ENCODE assay signal across 8 mouse cellular contexts in genomic region chr7:34232785-34233725, GRCm38 (mm10). TPM values are rescaled to one million over a fixed set of nuclear protein-coding genes. Genes with fewer than 3 reads are reported as not detected.
DNase-seq lines count a peak whose midpoint lies in the region; ATAC-seq and TF ChIP-seq lines count a peak whose summit lies in the region.

No protein-coding gene starts in this region.

- peak overlapping the region; percentile 64 for H3K4me3 ChIP-seq in heart, embryonic 10.5 days
- peak overlapping the region; percentile 30 for H3K4me3 ChIP-seq in C2C12 (ENCODE audit: insufficient read depth, poor library complexity, severe bottlenecking)
- peak overlapping the region; percentile 43 for H3K4me3 ChIP-seq in forebrain, embryonic 11.5 days (ENCODE audit: low read depth, low read length)
- H3K4me3 ChIP-seq in liver, embryonic 13.5 days (replicated peaks) = peak overlapping the region; percentile 67

- H3K4me2 ChIP-seq in forebrain, embryonic 11.5 days (ENCODE audit: low read depth, low read length, severe bottlenecking) = peak overlapping the region; percentile 70
- H3K4me2 ChIP-seq in liver, embryonic 13.5 days = peak overlapping the region; percentile 92

- peaks cover 40% of the 10 kb centered on the region for H3K4me1 ChIP-seq in heart, embryonic 10.5 days
- peaks cover 10% of the 10 kb centered on the region for H3K4me1 ChIP-seq in forebrain, embryonic 11.5 days (replicated peaks; ENCODE audit: control insufficient read depth, insufficient read depth, low read length)
- H3K4me1 ChIP-seq in liver, embryonic 13.5 days (replicated peaks) = peaks cover 67% of the 10 kb centered on the region

- no peaks in the 10 kb centered on the region for H3K9me3 ChIP-seq in heart, embryonic 10.5 days
- no peaks in the 10 kb centered on the region for H3K9me3 ChIP-seq in forebrain, embryonic 11.5 days (ENCODE audit: control insufficient read depth, low read length)
- H3K9me3 ChIP-seq in liver, embryonic 13.5 days (replicated peaks) = no peaks in the 10 kb centered on the region

- H3K79me2 ChIP-seq in C2C12 (ENCODE audit: control insufficient read depth, insufficient read depth) = peaks cover 21% of the 10 kb centered on the region

- no peak for ATAC-seq in forebrain, embryonic 11.5 days (replicated peaks; ENCODE audit: low FRiP score)
- no peak for ATAC-seq in liver, embryonic 13.5 days (ENCODE audit: low read depth)

- TF ChIP-seq CTCF in C2C12 (IDR thresholded peaks at IDR 0.05; ENCODE audit: control insufficient read depth, insufficient read depth, insufficient read length) = no peak

- H3K36me3 ChIP-seq in heart, embryonic 10.5 days = peaks cover 28% of the 10 kb centered on the region
- H3K36me3 ChIP-seq in C2C12 (ENCODE audit: control insufficient read depth, insufficient read depth) = peaks cover 23% of the 10 kb centered on the region
- H3K36me3 ChIP-seq in forebrain, embryonic 11.5 days (ENCODE audit: control insufficient read depth, insufficient read depth, low read length) = no peaks in the 10 kb centered on the region; the same call in 1 of the 2 replicates
- H3K36me3 ChIP-seq in liver, embryonic 13.5 days = peaks cover 22% of the 10 kb centered on the region

- peaks cover 14% of the 10 kb centered on the region for H3K79me3 ChIP-seq in C2C12 (ENCODE audit: low read depth)

- H3K27me3 ChIP-seq in heart, embryonic 10.5 days (ENCODE audit: insufficient read depth, poor library complexity, severe bottlenecking) = no peaks in the 10 kb centered on the region
- no peaks in the 10 kb centered on the region for H3K27me3 ChIP-seq in C2C12 (ENCODE audit: control insufficient read depth, insufficient read depth, insufficient read length)
- H3K27me3 ChIP-seq in forebrain, embryonic 11.5 days (ENCODE audit: control insufficient read depth, insufficient read depth, low read length) = no peaks in the 10 kb centered on the region
- H3K27me3 ChIP-seq in liver, embryonic 13.5 days = no peaks in the 10 kb centered on the region

- WGBS in heart, embryonic 10.5 days = 40% methylated on average over 7 of the region's 7 CpGs
- WGBS in forebrain, embryonic 11.5 days = 46% methylated on average over 7 of the region's 7 CpGs
- WGBS in liver, embryonic 13.5 days (ENCODE audit: insufficient replicate concordance) = 37% methylated on average over 7 of the region's 7 CpGs

- H3K9ac ChIP-seq in forebrain, embryonic 11.5 days (ENCODE audit: low read length) = peak overlapping the region; percentile 48
- peak overlapping the region; percentile 80 for H3K9ac ChIP-seq in liver, embryonic 13.5 days

- peak overlapping the region; percentile 54 for H3ac ChIP-seq in C2C12 (ENCODE audit: control insufficient read depth, insufficient read length, low read depth)

- intact Hi-C loops in heart, postnatal 10 days (cut with DNase I) = no loop called here

- DNase-seq in heart, embryonic 10.5 days (ENCODE audit: low spot score) = no peak
- DNase-seq in heart, postnatal 10 days = no peak
- DNase-seq in forebrain, embryonic 11.5 days (ENCODE audit: low spot score) = peak; percentile 23
- DNase-seq in liver, embryonic 13.5 days = no peak
- DNase-seq in natural killer cell, adult 2 months (ENCODE audit: low spot score in 2 of 2) = no peak
- no peak for DNase-seq in gastrocnemius, postnatal 4 days (ENCODE audit: low spot score in 2 of 2)
- DNase-seq in layer of hippocampus, adult 9-11 months = no peak

- peak overlapping the region; percentile 96 for H3K27ac ChIP-seq in heart, embryonic 10.5 days
- peak overlapping the region; percentile 77 for H3K27ac ChIP-seq in forebrain, embryonic 11.5 days (ENCODE audit: low read depth, low read length)
- peak overlapping the region; percentile 89 for H3K27ac ChIP-seq in liver, embryonic 13.5 days

TF ChIP-seq in C2C12, 6 proteins besides CTCF, POLR2A, EP300 and RAD21:
- TF ChIP-seq MAX (IDR thresholded peaks at IDR 0.05) = no peak
- TF ChIP-seq USF1 (IDR thresholded peaks at IDR 0.05; ENCODE audit: low read depth) = no peak
- no peak for TF ChIP-seq CEBPB (IDR thresholded peaks at IDR 0.05; ENCODE audit: low read depth)
- TF ChIP-seq MYOD1 (IDR thresholded peaks at IDR 0.05; ENCODE audit: control insufficient read depth, insufficient read length, low read depth) = no peak
- no peak for TF ChIP-seq FOSL1 (IDR thresholded peaks at IDR 0.05; ENCODE audit: insufficient read depth, low read length, poor library complexity, severe bottlenecking)
- no peak for TF ChIP-seq MYOG (IDR thresholded peaks at IDR 0.05; ENCODE audit: control insufficient read depth, extremely low read depth, insufficient read length)

RNA-seq across cellular contexts. Expression of gene Gpi1, which starts 2.9 kb away (rescaled TPM):
- polyA plus RNA-seq in heart, embryonic 10.5 days (2016; fragmentation: Nextera tagmentation; extraction: Ambion mirVana) = 650 and 828 TPM in 2 replicates
- total RNA-seq in heart, postnatal 10 days (2021) = 100 to 1,000 TPM; 556 to 561 TPM
- 396 TPM for polyA plus RNA-seq in C2C12 (2012; fragmentation: generic; extraction: Trizol)
- polyA plus RNA-seq in forebrain, embryonic 11.5 days (2014; fragmentation: Nextera tagmentation; extraction: Ambion mirVana) = 376 and 377 TPM in 2 replicates
- 137 and 150 TPM in 2 replicates for polyA plus RNA-seq in liver, embryonic 13.5 days (2015; fragmentation: Nextera tagmentation; extraction: Ambion mirVana)
- 100 to 1,000 TPM; 799 to 899 TPM for total RNA-seq in gastrocnemius, postnatal 4 days (2021)

RNA-seq across cellular contexts. Expression of gene Gm6096, which starts 17.8 kb away (rescaled TPM):
- 0.57 TPM in 1 of 2 replicates, not detected in the other for polyA plus RNA-seq in heart, embryonic 10.5 days (2016; fragmentation: Nextera tagmentation; extraction: Ambion mirVana)
- total RNA-seq in heart, postnatal 10 days (2021) = not detected
- polyA plus RNA-seq in C2C12 (2012; fragmentation: generic; extraction: Trizol) = 0.11 TPM
- polyA plus RNA-seq in forebrain, embryonic 11.5 days (2014; fragmentation: Nextera tagmentation; extraction: Ambion mirVana) = 0.60 TPM in 1 of 2 replicates, not detected in the other
- not detected in 2 replicates for polyA plus RNA-seq in liver, embryonic 13.5 days (2015; fragmentation: Nextera tagmentation; extraction: Ambion mirVana)
- total RNA-seq in gastrocnemius, postnatal 4 days (2021) = not detected

RNA-seq across cellular contexts. Expression of gene Pdcd2l, which starts 36.6 kb away (rescaled TPM):
- 65.2 and 67.5 TPM in 2 replicates for polyA plus RNA-seq in heart, embryonic 10.5 days (2016; fragmentation: Nextera tagmentation; extraction: Ambion mirVana)
- total RNA-seq in heart, postnatal 10 days (2021) = 10 to 100 TPM; 18.9 to 19.4 TPM
- polyA plus RNA-seq in C2C12 (2012; fragmentation: generic; extraction: Trizol) = 41.7 TPM
- polyA plus RNA-seq in forebrain, embryonic 11.5 days (2014; fragmentation: Nextera tagmentation; extraction: Ambion mirVana) = 62.3 and 66.5 TPM in 2 replicates
- polyA plus RNA-seq in liver, embryonic 13.5 days (2015; fragmentation: Nextera tagmentation; extraction: Ambion mirVana) = 31.8 and 32.1 TPM in 2 replicates
- 10 to 100 TPM; 22.6 to 23.8 TPM for total RNA-seq in gastrocnemius, postnatal 4 days (2021)
